Mouse (Mus musculus): ENCODE data around the gene Abce1.
"Not testable (repeated sequence)": the region's sequence is repeated elsewhere in the genome, so short reads cannot be mapped to it uniquely, and the experiment has no call there.

Gene Abce1

DNA sequence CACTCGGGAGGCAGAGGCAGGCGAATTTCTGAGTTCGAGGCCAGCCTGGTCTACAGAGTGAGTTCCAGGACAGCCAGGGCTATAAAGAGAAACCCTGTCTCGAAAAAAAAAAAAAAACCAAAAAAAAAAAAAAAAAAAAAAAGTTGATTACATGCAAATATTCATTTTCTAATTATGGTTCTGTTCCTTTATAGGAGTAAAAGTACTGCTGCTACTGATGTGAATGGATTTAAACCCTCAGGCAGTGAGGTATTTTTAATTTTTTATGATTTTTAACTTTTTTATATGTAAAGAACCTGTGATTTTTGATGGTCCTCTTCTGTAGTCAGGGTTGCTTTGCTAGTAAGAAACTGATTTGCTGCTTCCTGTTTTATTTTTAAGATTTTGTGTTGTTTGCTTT is 52.8 kb downstream of the Abce1 start:
- POLR2A ChIA-PET: interaction anchor here in 1 of 4 experiments (1.0 to 1.6 kb wide), 5 partner anchors 11 to 32 kb away, joined by 3 to 5 read pairs (median 4); no protein-coding TSS in a partner anchor
- CTCF ChIA-PET: not testable (repeated sequence)

DNA sequence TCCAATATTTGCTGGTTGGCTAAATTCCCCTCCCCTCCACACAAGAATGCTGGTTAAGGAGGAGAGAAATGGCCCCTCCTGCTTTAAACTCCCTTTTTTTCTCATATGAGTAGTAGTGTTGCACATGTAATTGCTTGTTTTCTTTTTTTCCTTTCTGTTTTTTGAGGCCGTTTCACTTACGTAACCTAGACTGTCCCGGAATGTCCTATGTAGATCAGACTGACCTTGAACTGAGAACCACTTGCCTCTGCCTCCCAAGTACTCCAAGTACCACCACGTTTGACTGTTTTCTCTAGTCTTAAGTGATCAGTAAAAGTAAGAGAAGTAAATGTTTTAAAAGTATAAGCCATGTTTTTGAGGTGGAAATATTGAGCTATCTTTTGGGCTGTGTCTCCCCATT is 57.8 kb downstream of the Abce1 start:
- POLR2A ChIA-PET: interaction anchor here in 2 of 4 experiments (0.7 to 2.8 kb wide), 12 partner anchors 8 to 57 kb away, joined by 3 to 14 read pairs (median 7); no protein-coding TSS in a partner anchor
- CTCF ChIA-PET: no interaction called here

DNA sequence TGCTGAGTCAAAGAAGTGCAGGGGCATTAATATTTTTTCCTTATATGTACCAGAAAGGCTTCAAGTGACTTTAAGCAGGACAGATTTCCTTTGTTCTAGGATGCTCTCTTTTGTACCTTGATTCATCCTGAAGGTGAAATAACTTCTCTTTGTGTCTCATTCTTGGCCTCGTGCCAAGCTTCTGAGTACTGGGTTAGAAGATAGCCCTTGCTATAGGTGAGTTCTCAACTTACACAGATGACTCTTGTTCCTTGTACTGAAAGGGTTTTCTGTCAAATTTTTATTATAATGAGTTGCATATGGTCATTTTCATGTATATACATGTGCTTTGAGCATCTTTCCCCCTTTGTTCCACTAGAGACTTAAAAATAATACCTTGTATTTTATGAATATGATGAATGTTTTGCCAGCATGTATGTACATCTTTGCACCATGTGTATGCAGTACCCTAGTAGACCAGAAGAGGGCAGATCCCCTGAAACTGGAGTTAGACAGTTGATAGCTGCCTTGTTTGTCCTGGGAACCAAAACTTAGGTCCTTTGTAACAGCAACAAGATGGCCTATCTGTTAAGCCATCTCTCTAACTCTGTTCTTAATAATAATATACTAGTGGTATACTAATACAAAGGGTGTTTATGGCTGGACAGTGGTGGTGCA is 61.3 kb downstream of the Abce1 start:
- POLR2A ChIA-PET: interaction anchor here in 3 of 4 experiments (0.6 to 2.5 kb wide), 14 partner anchors 8 to 61 kb away, joined by 3 to 20 read pairs (median 5); partner anchors contain the start of genes Abce1 (in 2 of the 3) and Anapc10 (in 2 of the 3)
- CTCF ChIA-PET: interaction anchor here in 3 of 4 experiments (0.6 to 2.8 kb wide), 15 partner anchors 9 to 1093 kb away, joined by 3 to 11 read pairs (median 4); no protein-coding TSS in a partner anchor

DNA sequence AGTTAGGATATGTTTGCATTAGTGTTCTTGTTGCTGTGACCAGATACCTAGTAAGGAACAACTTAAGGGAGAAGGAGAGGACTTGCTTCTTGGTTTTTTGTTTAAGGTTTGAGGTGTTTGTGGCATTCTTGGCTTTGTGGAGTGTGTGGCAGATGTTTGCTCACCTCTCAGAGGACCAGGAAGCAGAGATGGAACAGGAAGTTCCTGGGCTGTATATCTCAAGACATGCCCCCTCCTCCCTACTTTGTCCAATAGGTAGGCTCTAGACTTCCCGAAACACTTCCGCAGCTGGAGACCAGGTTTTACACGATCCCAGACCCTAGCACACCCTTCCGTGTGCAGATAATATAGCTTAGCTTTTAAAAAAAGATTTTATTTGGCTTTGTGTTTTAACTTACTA is 62.0 kb downstream of the Abce1 start:
- CTCF ChIA-PET: interaction anchor here in 1 of 4 experiments (1.3 to 2.8 kb wide), 2 partner anchors 15 to 20 kb away, joined by 4 to 11 read pairs; no protein-coding TSS in a partner anchor
- POLR2A ChIA-PET: interaction anchor here in 2 of 4 experiments (1.0 to 1.5 kb wide), 6 partner anchors 8 to 31 kb away, joined by 3 to 7 read pairs (median 4); no protein-coding TSS in a partner anchor

DNA sequence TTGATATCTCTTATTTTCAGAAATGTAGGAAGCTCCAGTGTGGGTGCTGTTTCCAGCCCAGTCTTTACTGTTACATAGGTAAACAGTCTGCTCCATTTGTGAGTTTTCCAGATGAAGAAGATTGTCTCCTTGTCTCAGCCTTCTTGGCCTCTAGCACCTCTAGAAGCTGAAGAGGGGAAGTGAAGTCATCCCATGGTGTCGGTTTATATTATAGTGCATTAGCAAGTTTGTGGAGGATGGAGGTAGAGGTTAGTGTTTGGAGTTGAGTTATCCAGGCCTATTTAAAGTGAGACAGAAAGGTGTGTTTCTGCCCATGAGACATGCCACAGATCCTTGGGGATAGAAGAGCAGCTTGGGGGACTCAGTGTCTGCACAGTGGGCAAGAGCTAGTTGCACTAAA is 70.4 kb downstream of the Abce1 start:
- ChIA-PET POLR2A (interaction anchor here (0.7 to 4.7 kb wide), 19 partner anchors 9 to 84 kb away, joined by 3 to 20 read pairs (median 5); partner anchors contain the start of genes Abce1 (in 1 of the 4) and Anapc10 (in 1 of the 4)), CTCF (interaction anchor here in 2 of 4 experiments (1.2 to 2.7 kb wide), 2 partner anchors 10 kb away, joined by 4 to 9 read pairs; no protein-coding TSS in a partner anchor)

DNA sequence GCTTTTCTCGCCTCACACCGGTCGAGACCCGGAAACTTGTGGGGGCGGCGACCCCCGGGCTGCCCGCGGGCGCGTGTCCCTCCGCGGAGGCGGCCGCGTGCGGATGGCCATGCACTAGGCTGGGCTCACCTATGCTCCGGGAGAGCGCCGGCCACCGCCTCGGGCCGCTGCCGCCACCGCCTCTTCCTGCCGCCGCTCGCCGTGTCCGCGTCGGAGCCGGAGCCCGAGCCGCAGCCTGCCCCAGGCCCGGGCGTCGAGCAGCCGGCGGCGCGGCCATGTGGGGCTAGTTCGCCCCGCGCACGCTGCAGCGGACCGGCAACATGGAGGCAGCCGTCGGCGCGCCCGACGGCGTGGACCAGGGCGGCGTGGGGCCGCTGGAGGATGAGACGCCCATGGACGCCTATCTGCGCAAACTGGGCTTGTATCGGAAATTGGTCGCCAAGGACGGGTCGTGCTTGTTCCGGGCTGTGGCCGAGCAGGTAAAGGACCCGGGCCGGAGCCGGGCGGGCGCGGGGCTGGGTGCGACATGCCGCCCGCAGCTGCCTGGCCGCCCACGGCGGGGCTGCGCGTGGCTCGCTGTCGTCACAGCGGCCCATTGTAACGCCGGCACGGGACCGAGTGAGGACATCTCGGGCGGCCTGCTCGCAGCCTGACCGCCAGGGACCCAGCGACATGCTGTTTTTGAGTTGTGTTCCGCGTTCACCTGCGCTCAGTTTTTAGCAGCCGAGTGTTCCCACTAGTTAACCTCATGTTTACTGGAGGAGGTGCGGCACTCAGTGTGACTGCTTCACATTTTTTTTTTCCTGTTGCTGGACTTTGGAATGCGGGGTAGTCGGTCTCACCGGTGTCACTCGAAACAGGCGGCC is 71.7 kb downstream of the Abce1 start, which contains the start of gene Otud4:
Gene Otud4, plus strand, starts transcription at position 33 of the 866 bp plus-strand sequence.
- CTCF ChIA-PET: no interaction called here
- POLR2A ChIA-PET: interaction anchor here in 2 of 4 experiments (1.0 to 4.7 kb wide), 6 partner anchors 12 to 72 kb away, joined by 4 to 19 read pairs (median 8); partner anchors contain the start of genes Abce1 (in 1 of the 2) and Anapc10 (in 1 of the 2)

DNA sequence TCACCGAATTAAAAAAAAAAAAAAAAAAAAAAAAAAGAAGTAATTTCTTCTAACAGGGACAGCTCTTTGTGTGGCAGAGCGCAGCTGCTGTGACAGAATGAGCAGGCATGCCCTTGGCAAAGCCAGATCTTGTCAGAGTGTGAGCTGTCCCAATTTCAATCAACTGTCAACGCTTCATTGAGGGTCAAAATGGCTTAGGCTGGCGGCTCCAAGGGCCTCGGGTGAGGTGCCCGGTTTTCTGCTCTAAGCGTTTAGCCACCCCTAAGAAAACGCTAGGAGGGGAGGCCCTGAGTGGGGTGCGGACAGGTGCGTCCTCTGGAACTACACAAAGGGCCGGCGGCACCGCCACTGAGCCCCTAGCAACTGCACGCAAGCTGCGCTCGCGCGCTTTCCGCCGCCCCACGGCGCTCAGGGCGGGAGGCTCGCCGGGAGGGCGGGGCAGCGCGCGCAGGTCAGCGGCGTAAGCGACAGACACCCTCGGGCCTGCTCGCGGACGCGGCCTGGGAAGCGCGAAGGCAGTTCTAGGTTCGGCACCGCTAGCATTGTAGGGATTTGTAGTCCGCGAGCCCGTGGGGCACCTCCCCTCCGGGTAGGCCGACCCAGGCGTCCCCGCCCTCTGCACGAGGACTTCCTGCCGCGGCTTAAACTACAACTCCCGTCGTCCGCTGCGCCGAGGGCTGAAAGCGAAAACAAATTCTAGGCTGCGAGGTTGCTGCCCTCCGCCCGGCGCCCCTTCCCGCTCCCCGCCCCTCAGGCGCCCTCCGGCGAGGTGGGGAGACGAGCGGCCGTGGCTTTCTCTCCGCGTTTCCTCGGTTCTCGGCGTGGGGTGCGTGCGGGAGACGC is 72.6 kb downstream of the Abce1 start:
- CTCF ChIA-PET: interaction anchor here in 3 of 4 experiments (0.6 to 0.8 kb wide), 5 partner anchors 12 to 345 kb away, joined by 3 to 16 read pairs (median 7); no protein-coding TSS in a partner anchor
- POLR2A ChIA-PET: interaction anchor here (0.6 to 2.0 kb wide), 27 partner anchors 8 to 1344 kb away, joined by 3 to 10 read pairs (median 4); partner anchors contain the start of genes Abce1 (in 2 of the 4) and Anapc10 (in 2 of the 4)

DNA sequence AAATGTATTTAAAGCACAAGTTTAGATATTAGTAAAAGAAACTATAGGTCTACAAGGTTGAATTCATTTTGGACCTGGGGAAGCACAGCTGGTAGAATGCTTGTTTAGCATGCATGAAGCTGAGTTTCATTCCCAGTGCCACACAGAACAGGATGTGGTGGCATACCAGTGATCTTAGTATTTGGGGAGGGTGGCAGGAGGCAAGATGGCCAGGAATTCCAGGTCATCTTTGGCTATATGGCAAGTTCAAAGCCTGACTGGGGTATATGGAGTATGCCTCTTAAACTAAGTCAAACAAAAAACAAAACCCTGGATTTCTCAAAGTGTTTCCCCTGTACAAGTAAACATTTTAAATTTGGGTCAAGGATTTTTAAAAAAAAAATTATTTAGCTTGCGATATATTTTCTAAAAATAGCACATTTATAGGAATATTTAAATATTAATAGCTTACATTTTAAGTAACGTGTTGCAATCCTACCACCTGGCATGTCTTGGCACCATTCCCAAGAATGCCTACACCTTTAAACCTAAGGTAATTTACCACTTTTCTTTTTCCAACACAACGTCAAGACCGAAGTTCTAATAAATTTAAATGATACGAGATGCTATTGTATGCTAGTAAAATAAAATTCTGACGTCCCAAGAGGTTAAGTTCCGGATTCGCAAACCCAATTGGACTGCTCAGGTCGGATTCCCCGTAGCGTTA is 73.4 kb downstream of the Abce1 start:
- POLR2A ChIA-PET: interaction anchor here (0.6 to 2.0 kb wide), 28 partner anchors 9 to 1344 kb away, joined by 3 to 10 read pairs (median 4); partner anchors contain the start of genes Abce1 (in 1 of the 4) and Anapc10 (in 1 of the 4)
- CTCF ChIA-PET: interaction anchor here in 2 of 4 experiments (0.6 to 0.7 kb wide), 3 partner anchors 32 to 344 kb away, joined by 7 to 16 read pairs (median 7); no protein-coding TSS in a partner anchor

DNA sequence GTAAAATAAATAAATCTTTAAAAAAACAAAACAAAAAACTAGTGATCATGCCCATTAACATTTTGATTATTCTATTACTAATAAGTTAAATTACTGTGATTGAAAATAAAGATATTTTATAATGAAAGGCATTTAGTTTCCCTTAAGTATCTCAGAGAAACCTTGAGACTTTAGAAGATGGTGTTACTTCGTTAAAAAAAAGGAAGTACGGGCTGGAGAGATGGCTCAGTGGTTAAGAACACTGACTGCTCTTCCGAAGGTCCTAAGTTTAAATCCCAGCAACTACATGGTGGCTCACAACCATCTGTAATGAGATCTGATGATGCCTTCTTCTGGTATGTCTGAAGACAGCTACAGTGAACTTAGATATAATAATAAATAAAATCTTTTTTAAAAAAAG is 74.3 kb downstream of the Abce1 start:
- ChIA-PET CTCF (no interaction called here), POLR2A (interaction anchor here in 1 of 4 experiments (0.6 to 2.0 kb wide), 2 partner anchors 13 to 14 kb away, joined by 7 to 8 read pairs; no protein-coding TSS in a partner anchor)

DNA sequence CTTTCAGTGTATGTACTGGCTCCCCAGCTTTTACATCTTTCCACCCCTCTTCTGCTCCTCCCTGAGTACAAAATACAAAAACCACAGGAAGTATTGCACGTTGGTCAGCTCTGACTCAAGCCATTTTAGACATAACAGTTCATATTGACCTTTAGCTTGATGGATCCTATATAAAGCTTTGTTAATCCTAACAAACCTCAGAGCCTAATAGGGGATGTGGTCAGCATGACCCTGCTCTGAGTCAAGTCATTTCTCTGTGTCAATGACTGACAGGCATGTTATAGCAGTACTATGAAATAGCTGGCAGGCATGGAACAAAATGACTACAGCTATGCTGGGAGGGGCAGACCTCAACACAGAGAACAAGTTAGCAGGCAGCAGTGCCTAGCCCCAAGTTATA is 75.4 kb downstream of the Abce1 start:
- ChIA-PET POLR2A (interaction anchor here in 3 of 4 experiments (0.6 to 1.8 kb wide), 15 partner anchors 9 to 606 kb away, joined by 3 to 9 read pairs (median 4); partner anchors contain the start of gene Mmaa (in 1 of the 3)), CTCF (interaction anchor here in 1 of 4 experiments (1.0 to 1.3 kb wide), 2 partner anchors 15 to 49 kb away, joined by 4 to 5 read pairs; no protein-coding TSS in a partner anchor)

DNA sequence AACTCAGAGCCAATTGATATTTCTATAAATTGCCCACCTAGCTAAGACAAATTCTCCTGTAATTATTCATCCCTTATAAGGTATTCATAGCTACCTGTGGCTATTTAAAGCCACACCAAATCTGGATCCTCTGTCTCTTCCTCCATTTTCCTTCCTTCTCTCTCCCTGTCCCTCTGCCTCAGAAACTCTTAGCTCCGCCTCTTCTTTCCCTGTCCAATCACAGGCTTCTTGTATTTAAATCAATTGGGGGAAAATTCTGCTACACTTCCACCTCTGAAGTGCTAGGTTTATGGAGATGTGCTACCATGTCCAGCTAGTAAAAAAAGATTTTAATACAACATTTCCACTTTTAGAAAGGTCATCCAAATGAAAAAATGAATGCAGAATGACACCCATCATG is 76.0 kb downstream of the Abce1 start:
- ChIA-PET POLR2A (interaction anchor here in 3 of 4 experiments (0.6 to 1.8 kb wide), 17 partner anchors 9 to 605 kb away, joined by 3 to 9 read pairs (median 4); partner anchors contain the start of gene Mmaa (in 1 of the 3)), CTCF (interaction anchor here in 1 of 4 experiments (1.0 to 1.3 kb wide), 2 partner anchors 15 to 48 kb away, joined by 4 to 5 read pairs; no protein-coding TSS in a partner anchor)
